Mouse (Mus musculus): ENCODE measurements at regions not wholly inside any gene's neighbourhood (a gene's known extent, or its start where the extent isn't known, plus 50 kb on each side); places are given as distances from the start of the nearest gene placed in this dataset.
A peak's percentile ranks its signal among the peaks of the same experiment; 100 is the strongest.

GRCm38 (mm10) chr6:135501791-135502190, 139.4 kb downstream of the Emp1 start:
- H3K9ac ChIP-seq (ENCODE audit: low read depth, low read length), result no peak overlapping the region
- H3K36me3 ChIP-seq (ENCODE audit: control insufficient read depth, insufficient read depth, low read length), result no peaks in the 10 kb centered on the region
- 77% methylated on average over 6 of the region's 6 CpGs for WGBS
- no peak overlapping the region for H3K4me3 ChIP-seq (ENCODE audit: low read length)
- H3K4me2 ChIP-seq (replicated peaks; ENCODE audit: low read depth, low read length), result no peak overlapping the region
- no peak for ATAC-seq (ENCODE audit: low FRiP score, low TSS enrichment)
- no peaks in the 10 kb centered on the region for H3K9me3 ChIP-seq (ENCODE audit: control insufficient read depth, low read length)
- no peak overlapping the region for H3K27ac ChIP-seq (ENCODE audit: low read depth, low read length)
- no peaks in the 10 kb centered on the region for H3K4me1 ChIP-seq (ENCODE audit: control insufficient read depth, insufficient read depth, low read length)
- no peaks in the 10 kb centered on the region for H3K27me3 ChIP-seq (ENCODE audit: control insufficient read depth, insufficient read depth, low read length)

- ATAC-seq (ENCODE audit: low FRiP score, low TSS enrichment), result no peak
- Histone ChIP-seq H3K27me3 (ENCODE audit: control insufficient read depth, insufficient read depth, low read length) (no peaks in the 10 kb centered on the region), H3K9ac (ENCODE audit: low read depth, low read length) (no peak overlapping the region), H3K4me3 (ENCODE audit: low read length) (no peak overlapping the region), H3K36me3 (ENCODE audit: control insufficient read depth, insufficient read depth, low read length) (no peaks in the 10 kb centered on the region), H3K27ac (ENCODE audit: low read depth, low read length) (no peak overlapping the region), H3K9me3 (ENCODE audit: control insufficient read depth, low read length) (no peaks in the 10 kb centered on the region), H3K4me1 (ENCODE audit: control insufficient read depth, insufficient read depth, low read length) (no peaks in the 10 kb centered on the region), H3K4me2 (replicated peaks; ENCODE audit: low read depth, low read length) (no peak overlapping the region)
- WGBS, result 66% methylated on average over 8 of the region's 8 CpGs
Measured at GRCm38 (mm10) chr6:135502405-135502804, 140.1 kb downstream of the Emp1 start.

GRCm38 (mm10) chr6:135518710-135519437, 156.5 kb downstream of the Emp1 start:
- 77% methylated on average over 4 of the region's 4 CpGs for WGBS
- no peak overlapping the region for H3K4me2 ChIP-seq (replicated peaks; ENCODE audit: low read depth, low read length)
- H3K27me3 ChIP-seq (ENCODE audit: control insufficient read depth, insufficient read depth, low read length), result no peaks in the 10 kb centered on the region
- H3K4me1 ChIP-seq (ENCODE audit: control insufficient read depth, insufficient read depth, low read length), result no peaks in the 10 kb centered on the region
- ATAC-seq (ENCODE audit: low FRiP score, low TSS enrichment), result no peak
- H3K4me3 ChIP-seq (ENCODE audit: low read length), result no peak overlapping the region
- no peak overlapping the region for H3K27ac ChIP-seq (ENCODE audit: low read depth, low read length)
- H3K9ac ChIP-seq (ENCODE audit: low read depth, low read length), result no peak overlapping the region
- no peaks in the 10 kb centered on the region for H3K36me3 ChIP-seq (ENCODE audit: control insufficient read depth, insufficient read depth, low read length)
- no peaks in the 10 kb centered on the region for H3K9me3 ChIP-seq (ENCODE audit: control insufficient read depth, low read length)

- no peak overlapping the region for H3K4me3 ChIP-seq (ENCODE audit: low read length)
- 72% methylated on average over 2 of the region's 2 CpGs for WGBS
- ATAC-seq (ENCODE audit: low FRiP score, low TSS enrichment), result no peak
- H3K4me1 ChIP-seq (ENCODE audit: control insufficient read depth, insufficient read depth, low read length), result no peaks in the 10 kb centered on the region
- H3K27ac ChIP-seq (ENCODE audit: low read depth, low read length), result no peak overlapping the region
- H3K27me3 ChIP-seq (ENCODE audit: control insufficient read depth, insufficient read depth, low read length), result no peaks in the 10 kb centered on the region
- no peaks in the 10 kb centered on the region for H3K9me3 ChIP-seq (ENCODE audit: control insufficient read depth, low read length)
- H3K36me3 ChIP-seq (ENCODE audit: control insufficient read depth, insufficient read depth, low read length), result no peaks in the 10 kb centered on the region
- no peak overlapping the region for H3K9ac ChIP-seq (ENCODE audit: low read depth, low read length)
- H3K4me2 ChIP-seq (replicated peaks; ENCODE audit: low read depth, low read length), result no peak overlapping the region
Measured at GRCm38 (mm10) chr6:135519438-135519803, 157.1 kb downstream of the Emp1 start.

DNA sequence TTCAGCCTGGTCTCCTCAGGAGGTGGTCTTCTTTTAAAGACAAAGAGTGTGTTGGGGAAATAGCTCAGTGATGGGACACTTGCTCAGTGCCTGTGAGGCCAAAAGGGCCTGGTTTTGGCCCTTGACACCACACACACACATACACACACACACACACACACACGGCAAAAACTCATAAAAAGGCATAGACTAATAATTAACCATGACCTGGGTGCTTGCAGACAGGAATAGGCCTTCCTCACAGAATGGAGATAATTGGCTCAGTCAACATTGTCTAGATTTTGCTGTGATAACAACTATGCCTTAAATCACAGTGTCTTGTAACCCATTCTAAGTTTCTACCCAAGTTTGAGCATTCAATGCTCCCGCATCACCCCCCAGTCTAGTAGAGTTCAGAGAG, 158.5 kb downstream of the Emp1 start:
- no peak overlapping the region for H3K4me3 ChIP-seq (ENCODE audit: low read length)
- 57% methylated on average over 2 of the region's 2 CpGs for WGBS
- no peak overlapping the region for H3K4me2 ChIP-seq (replicated peaks; ENCODE audit: low read depth, low read length)
- no peak for ATAC-seq (ENCODE audit: low FRiP score, low TSS enrichment)
- H3K9me3 ChIP-seq (ENCODE audit: control insufficient read depth, low read length), result no peaks in the 10 kb centered on the region
- no peaks in the 10 kb centered on the region for H3K36me3 ChIP-seq (ENCODE audit: control insufficient read depth, insufficient read depth, low read length)
- no peak overlapping the region for H3K27ac ChIP-seq (ENCODE audit: low read depth, low read length)
- no peaks in the 10 kb centered on the region for H3K27me3 ChIP-seq (ENCODE audit: control insufficient read depth, insufficient read depth, low read length)
- H3K9ac ChIP-seq (ENCODE audit: low read depth, low read length), result no peak overlapping the region
- H3K4me1 ChIP-seq (ENCODE audit: control insufficient read depth, insufficient read depth, low read length), result no peaks in the 10 kb centered on the region

DNA sequence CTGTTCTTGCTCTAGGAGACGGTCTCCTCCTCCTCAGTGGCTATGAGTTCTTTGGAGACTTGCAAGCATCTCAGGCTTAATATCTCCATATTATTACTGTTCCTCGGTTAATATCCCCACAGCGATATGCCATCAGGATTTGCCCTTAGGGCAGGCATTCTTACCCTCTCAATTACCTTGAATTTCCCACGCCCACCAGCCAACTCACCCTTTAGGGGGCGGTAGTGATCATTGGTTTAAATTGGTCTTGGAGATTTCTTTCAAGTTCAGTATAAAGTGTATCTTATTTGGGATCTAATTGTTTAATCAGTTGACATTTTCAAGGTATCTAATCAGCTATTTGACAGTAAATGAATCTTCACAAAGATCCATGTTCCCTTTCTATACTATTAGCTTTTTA, 162.5 kb downstream of the Emp1 start:
- no peaks in the 10 kb centered on the region for H3K9me3 ChIP-seq (ENCODE audit: control insufficient read depth, low read length)
- H3K4me1 ChIP-seq (ENCODE audit: control insufficient read depth, insufficient read depth, low read length), result no peaks in the 10 kb centered on the region
- no peak overlapping the region for H3K27ac ChIP-seq (ENCODE audit: low read depth, low read length)
- 73% methylated on average over 5 of the region's 5 CpGs for WGBS
- no peak overlapping the region for H3K4me3 ChIP-seq (ENCODE audit: low read length)
- H3K4me2 ChIP-seq (replicated peaks; ENCODE audit: low read depth, low read length), result no peak overlapping the region
- no peak overlapping the region for H3K9ac ChIP-seq (ENCODE audit: low read depth, low read length)
- no peak for ATAC-seq (ENCODE audit: low FRiP score, low TSS enrichment)
- H3K27me3 ChIP-seq (ENCODE audit: control insufficient read depth, insufficient read depth, low read length), result no peaks in the 10 kb centered on the region
- no peaks in the 10 kb centered on the region for H3K36me3 ChIP-seq (ENCODE audit: control insufficient read depth, insufficient read depth, low read length)

- Histone ChIP-seq H3K9ac (ENCODE audit: low read depth, low read length) (no peak overlapping the region), H3K27me3 (ENCODE audit: control insufficient read depth, insufficient read depth, low read length) (no peaks in the 10 kb centered on the region), H3K4me1 (ENCODE audit: control insufficient read depth, insufficient read depth, low read length) (no peaks in the 10 kb centered on the region), H3K27ac (ENCODE audit: low read depth, low read length) (no peak overlapping the region), H3K4me3 (ENCODE audit: low read length) (no peak overlapping the region), H3K36me3 (ENCODE audit: control insufficient read depth, insufficient read depth, low read length) (no peaks in the 10 kb centered on the region), H3K9me3 (ENCODE audit: control insufficient read depth, low read length) (no peaks in the 10 kb centered on the region), H3K4me2 (replicated peaks; ENCODE audit: low read depth, low read length) (no peak overlapping the region)
- peak; percentile 55; the same call in 1 of the 2 replicates for ATAC-seq (ENCODE audit: low FRiP score, low TSS enrichment)
- 63% methylated on average over 5 of the region's 5 CpGs for WGBS
Measured at GRCm38 (mm10) chr6:135525841-135526327, 163.5 kb downstream of the Emp1 start.

GRCm38 (mm10) chr6:135526460-135527160, 164.3 kb downstream of the Emp1 start:
- ATAC-seq (ENCODE audit: low FRiP score, low TSS enrichment), result no peak
- 90% methylated on average over 24 of the region's 24 CpGs for WGBS
- no peaks in the 10 kb centered on the region for H3K27me3 ChIP-seq (ENCODE audit: control insufficient read depth, insufficient read depth, low read length)
- no peak overlapping the region for H3K27ac ChIP-seq (ENCODE audit: low read depth, low read length)
- no peak overlapping the region for H3K9ac ChIP-seq (ENCODE audit: low read depth, low read length)
- no peaks in the 10 kb centered on the region for H3K4me1 ChIP-seq (ENCODE audit: control insufficient read depth, insufficient read depth, low read length)
- H3K4me2 ChIP-seq (replicated peaks; ENCODE audit: low read depth, low read length), result no peak overlapping the region
- H3K9me3 ChIP-seq (ENCODE audit: control insufficient read depth, low read length), result no peaks in the 10 kb centered on the region
- H3K4me3 ChIP-seq (ENCODE audit: low read length), result no peak overlapping the region
- no peaks in the 10 kb centered on the region for H3K36me3 ChIP-seq (ENCODE audit: control insufficient read depth, insufficient read depth, low read length)

- 91% methylated on average over 4 of the region's 4 CpGs for WGBS
- H3K9me3 ChIP-seq (ENCODE audit: control insufficient read depth, low read length), result no peaks in the 10 kb centered on the region
- no peaks in the 10 kb centered on the region for H3K4me1 ChIP-seq (ENCODE audit: control insufficient read depth, insufficient read depth, low read length)
- H3K9ac ChIP-seq (ENCODE audit: low read depth, low read length), result no peak overlapping the region
- H3K27ac ChIP-seq (ENCODE audit: low read depth, low read length), result no peak overlapping the region
- no peaks in the 10 kb centered on the region for H3K27me3 ChIP-seq (ENCODE audit: control insufficient read depth, insufficient read depth, low read length)
- no peaks in the 10 kb centered on the region for H3K36me3 ChIP-seq (ENCODE audit: control insufficient read depth, insufficient read depth, low read length)
- no peak overlapping the region for H3K4me3 ChIP-seq (ENCODE audit: low read length)
- no peak for ATAC-seq (ENCODE audit: low FRiP score, low TSS enrichment)
- no peak overlapping the region for H3K4me2 ChIP-seq (replicated peaks; ENCODE audit: low read depth, low read length)
Measured at GRCm38 (mm10) chr6:135527879-135528278, 165.5 kb downstream of the Emp1 start.

Measured in kidney, embryonic 14.5 days (tissue).